19 mouse cellular contexts compared by ENCODE assay signal in the genomic region with DNA sequence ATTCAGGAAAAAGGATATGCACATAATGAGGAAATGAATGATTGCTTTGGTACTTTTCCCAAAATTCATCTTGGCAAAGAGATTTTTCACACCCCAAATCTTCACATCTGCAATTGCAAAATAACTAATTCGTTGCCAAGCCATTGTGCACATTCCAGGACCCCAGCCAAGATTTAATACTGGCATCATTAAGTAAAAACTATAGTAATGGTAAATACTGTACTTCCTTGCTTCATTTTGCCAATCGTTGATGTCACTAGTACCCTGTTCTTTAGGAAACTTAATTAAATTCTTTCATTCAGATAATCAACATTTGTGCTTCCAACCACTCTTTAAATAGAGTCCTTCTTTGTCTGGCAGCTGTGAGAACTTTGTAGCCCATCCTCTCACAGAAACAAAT.
DNase-seq lines count a peak whose midpoint lies in the region; ATAC-seq and TF ChIP-seq lines count a peak whose summit lies in the region.
"Had no signal": no experiment of that assay in that cellular context is flagged by ENCODE, and none has a peak within 500 bp of the region (broad histone marks: within the 10 kb centered on the region; RNA-seq: fewer than 3 reads in every experiment).

No protein-coding gene starts in this region.

- no peak for TF ChIP-seq POLR2A in limb, embryonic 14.5 days (IDR thresholded peaks at IDR 0.05; ENCODE audit: borderline replicate concordance, extremely low read depth, insufficient read depth, insufficient read length)

- no peak overlapping the region for H3K4me2 ChIP-seq in forebrain, embryonic 15.5 days (replicated peaks)
- H3K4me2 ChIP-seq in limb, embryonic 14.5 days (replicated peaks; ENCODE audit: low read depth, low read length, severe bottlenecking): no peak overlapping the region
- H3K4me2 ChIP-seq in midbrain, embryonic 11.5 days: no peak overlapping the region
- H3K4me2 ChIP-seq: heart, embryonic 13.5 days; hindbrain, embryonic 15.5 days had no signal

- H3K27me3 ChIP-seq in forebrain, embryonic 15.5 days: no peaks in the 10 kb centered on the region
- no peaks in the 10 kb centered on the region for H3K27me3 ChIP-seq in forebrain, embryonic 10.5 days (ENCODE audit: poor library complexity, severe bottlenecking)
- no peaks in the 10 kb centered on the region for H3K27me3 ChIP-seq in limb, embryonic 14.5 days (ENCODE audit: control insufficient read depth, insufficient read depth, low read length)
- H3K27me3 ChIP-seq in limb, embryonic 10.5 days (ENCODE audit: low read depth, poor library complexity, severe bottlenecking): no peaks in the 10 kb centered on the region
- no peaks in the 10 kb centered on the region for H3K27me3 ChIP-seq in midbrain, embryonic 10.5 days (ENCODE audit: low read depth, poor library complexity, severe bottlenecking)
- no peaks in the 10 kb centered on the region for H3K27me3 ChIP-seq in midbrain, embryonic 11.5 days (ENCODE audit: control insufficient read depth, insufficient read depth, low read length)
- H3K27me3 ChIP-seq: CH12.LX; heart, embryonic 13.5 days; hindbrain, embryonic 15.5 days had no signal

- H3K27ac ChIP-seq in forebrain, embryonic 15.5 days (replicated peaks): no peak overlapping the region
- H3K27ac ChIP-seq in forebrain, embryonic 10.5 days: no peak overlapping the region
- no peak overlapping the region for H3K27ac ChIP-seq in limb, embryonic 14.5 days (replicated peaks; ENCODE audit: low read depth, low read length)
- H3K27ac ChIP-seq in limb, embryonic 10.5 days: no peak overlapping the region
- H3K27ac ChIP-seq in midbrain, embryonic 10.5 days (replicated peaks): 0 out of 2 replicates have a peak overlapping the region, but pooled peaks have one; percentile 23
- no peak overlapping the region for H3K27ac ChIP-seq in midbrain, embryonic 11.5 days (ENCODE audit: low read depth, low read length)
- H3K27ac ChIP-seq: embryonic facial prominence, embryonic 10.5 days; heart, adult 2 months; heart, embryonic 13.5 days; hindbrain, embryonic 15.5 days had no signal

- no peaks in the 10 kb centered on the region for H3K36me3 ChIP-seq in forebrain, embryonic 15.5 days
- no peaks in the 10 kb centered on the region for H3K36me3 ChIP-seq in forebrain, embryonic 10.5 days (replicated peaks)
- no peaks in the 10 kb centered on the region for H3K36me3 ChIP-seq in limb, embryonic 14.5 days (ENCODE audit: control insufficient read depth, insufficient read depth, low read length)
- no peaks in the 10 kb centered on the region for H3K36me3 ChIP-seq in limb, embryonic 10.5 days
- no peaks in the 10 kb centered on the region for H3K36me3 ChIP-seq in midbrain, embryonic 10.5 days
- H3K36me3 ChIP-seq in midbrain, embryonic 11.5 days (ENCODE audit: control insufficient read depth, insufficient read depth, low read length): no peaks in the 10 kb centered on the region
- H3K36me3 ChIP-seq: embryonic facial prominence, embryonic 10.5 days; heart, embryonic 13.5 days; hindbrain, embryonic 15.5 days had no signal

- intact Hi-C loops in left cerebral cortex, postnatal 14 days (cut with DNase I): loop anchor here (10.0 kb wide), 1 partner anchor 219 kb away; no protein-coding TSS in a partner anchor

- H3K4me1 ChIP-seq in forebrain, embryonic 15.5 days: peaks cover 20% of the 10 kb centered on the region
- H3K4me1 ChIP-seq in forebrain, embryonic 10.5 days: peaks cover 10% of the 10 kb centered on the region; the same call in 1 of the 2 replicates
- no peaks in the 10 kb centered on the region for H3K4me1 ChIP-seq in limb, embryonic 14.5 days (ENCODE audit: control insufficient read depth, insufficient read depth, low read length)
- no peaks in the 10 kb centered on the region for H3K4me1 ChIP-seq in limb, embryonic 10.5 days
- H3K4me1 ChIP-seq in midbrain, embryonic 10.5 days: peaks cover 30% of the 10 kb centered on the region
- H3K4me1 ChIP-seq in midbrain, embryonic 11.5 days (ENCODE audit: control insufficient read depth, insufficient read depth, low read length): peaks cover 2% of the 10 kb centered on the region
- H3K4me1 ChIP-seq: embryonic facial prominence, embryonic 10.5 days; heart, embryonic 13.5 days had no signal

- 11% methylated on average over 2 of the region's 2 CpGs for WGBS in forebrain, embryonic 15.5 days
- WGBS in forebrain, embryonic 10.5 days: 81% methylated on average over 2 of the region's 2 CpGs
- WGBS in limb, embryonic 14.5 days: 67% methylated on average over 2 of the region's 2 CpGs
- 82% methylated on average over 2 of the region's 2 CpGs for WGBS in limb, embryonic 10.5 days
- WGBS in midbrain, embryonic 10.5 days: 77% methylated on average over 2 of the region's 2 CpGs
- 72% methylated on average over 2 of the region's 2 CpGs for WGBS in midbrain, embryonic 11.5 days

- no peak for DNase-seq in forebrain, embryonic 10.5 days (ENCODE audit: extremely low spot score, low spot score)
- peak; percentile 16 for DNase-seq in limb, embryonic 14.5 days (ENCODE audit: low spot score)
- no peak for DNase-seq in limb, embryonic 10.5 days (ENCODE audit: low spot score)
- DNase-seq in midbrain, embryonic 10.5 days (ENCODE audit: low spot score): no peak
- DNase-seq in midbrain, embryonic 11.5 days (ENCODE audit: low spot score, missing footprints): no peak
- DNase-seq in left cerebral cortex, postnatal 14 days (ENCODE audit: low spot score in 2 of 2): no peak
- DNase-seq: adrenal gland, postnatal 14 days; cerebellum, adult 2 months; cerebellum, postnatal 10 days; heart, adult 2 months; heart, postnatal 36 days had no signal

- H3K9me3 ChIP-seq in forebrain, embryonic 15.5 days: no peaks in the 10 kb centered on the region
- no peaks in the 10 kb centered on the region for H3K9me3 ChIP-seq in forebrain, embryonic 10.5 days
- H3K9me3 ChIP-seq in limb, embryonic 14.5 days (ENCODE audit: control insufficient read depth, low read length): no peaks in the 10 kb centered on the region
- H3K9me3 ChIP-seq in limb, embryonic 10.5 days (replicated peaks): no peaks in the 10 kb centered on the region
- H3K9me3 ChIP-seq in midbrain, embryonic 10.5 days (replicated peaks): no peaks in the 10 kb centered on the region
- no peaks in the 10 kb centered on the region for H3K9me3 ChIP-seq in midbrain, embryonic 11.5 days (ENCODE audit: control insufficient read depth, low read length)
- H3K9me3 ChIP-seq: embryonic facial prominence, embryonic 10.5 days; heart, embryonic 13.5 days; hindbrain, embryonic 15.5 days had no signal

- no peak overlapping the region for H3K4me3 ChIP-seq in forebrain, embryonic 15.5 days
- no peak overlapping the region for H3K4me3 ChIP-seq in forebrain, embryonic 10.5 days
- H3K4me3 ChIP-seq in limb, embryonic 14.5 days (replicated peaks; ENCODE audit: low read length): no peak overlapping the region
- no peak overlapping the region for H3K4me3 ChIP-seq in limb, embryonic 10.5 days
- H3K4me3 ChIP-seq in midbrain, embryonic 10.5 days: no peak overlapping the region
- H3K4me3 ChIP-seq in midbrain, embryonic 11.5 days (ENCODE audit: low read depth, low read length): no peak overlapping the region
- H3K4me3 ChIP-seq: embryonic facial prominence, embryonic 10.5 days; heart, adult 2 months; heart, embryonic 13.5 days; hindbrain, embryonic 15.5 days had no signal

- peak; percentile 42 for ATAC-seq in forebrain, embryonic 15.5 days (replicated peaks)
- ATAC-seq in limb, embryonic 14.5 days (ENCODE audit: low FRiP score, low read depth): no peak
- ATAC-seq in midbrain, embryonic 11.5 days (ENCODE audit: low FRiP score): no peak
- ATAC-seq: activated CD4-positive, CD25-positive, alpha-beta regulatory T cell, adult 4 months; intestine, embryonic 16.5 days; Patski had no signal

- H3K9ac ChIP-seq in forebrain, embryonic 15.5 days (replicated peaks): no peak overlapping the region
- no peak overlapping the region for H3K9ac ChIP-seq in limb, embryonic 14.5 days (ENCODE audit: low read depth, low read length, severe bottlenecking)
- H3K9ac ChIP-seq in midbrain, embryonic 11.5 days (ENCODE audit: low read length): no peak overlapping the region
- H3K9ac ChIP-seq: heart, embryonic 13.5 days; hindbrain, embryonic 15.5 days had no signal
